Mouse (Mus musculus): ENCODE measurements around the gene Arid5b. TPM values are rescaled to one million over a fixed set of nuclear protein-coding genes. Genes with fewer than 3 reads are reported as not detected.

Arid5b gene
- total RNA-seq, 2 experiments from 2014 or later = 14.0 to 25.3 TPM

DNA sequence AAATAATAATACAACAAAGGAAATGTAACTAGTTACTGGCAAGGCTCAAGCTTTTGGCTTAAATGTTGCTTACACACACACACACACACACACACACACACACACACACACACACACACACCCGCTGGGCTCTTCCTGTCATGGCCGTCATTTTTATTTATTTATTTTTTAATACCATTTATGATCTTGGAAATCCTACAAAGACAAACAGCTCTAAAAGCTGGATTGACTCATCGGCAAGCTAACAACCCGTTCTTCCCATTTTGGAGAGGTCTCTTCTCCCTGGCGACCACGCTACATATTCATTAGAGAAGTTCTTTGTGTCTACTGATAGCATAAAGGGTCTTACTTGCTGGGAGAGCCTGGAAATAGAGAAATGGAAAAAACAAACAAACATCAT lies 138.2 kb downstream of the Arid5b start:
- DNase-seq (ENCODE audit: low spot score in 2 of 2) = no peak

DNA sequence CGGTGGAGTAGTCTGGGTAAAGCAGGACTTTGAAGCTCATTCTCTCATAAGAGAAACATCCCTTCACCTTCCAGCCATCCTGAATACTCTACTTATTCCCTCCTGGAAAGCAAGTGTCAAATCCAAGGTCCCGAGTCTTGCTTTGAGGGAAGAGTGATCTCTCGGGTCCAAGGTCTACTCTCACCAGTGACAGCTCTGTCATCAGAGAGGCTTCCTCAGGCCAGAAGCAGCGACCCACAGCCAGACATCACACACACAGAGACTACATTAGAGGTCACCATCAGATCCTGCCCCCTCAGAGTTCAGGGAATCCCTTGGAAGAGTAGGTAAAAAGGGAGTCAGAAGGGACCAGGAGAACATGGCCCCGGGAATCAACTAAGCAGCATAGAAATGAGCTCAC lies 140.4 kb downstream of the Arid5b start:
- no peak for DNase-seq (ENCODE audit: low spot score in 2 of 2)

DNA sequence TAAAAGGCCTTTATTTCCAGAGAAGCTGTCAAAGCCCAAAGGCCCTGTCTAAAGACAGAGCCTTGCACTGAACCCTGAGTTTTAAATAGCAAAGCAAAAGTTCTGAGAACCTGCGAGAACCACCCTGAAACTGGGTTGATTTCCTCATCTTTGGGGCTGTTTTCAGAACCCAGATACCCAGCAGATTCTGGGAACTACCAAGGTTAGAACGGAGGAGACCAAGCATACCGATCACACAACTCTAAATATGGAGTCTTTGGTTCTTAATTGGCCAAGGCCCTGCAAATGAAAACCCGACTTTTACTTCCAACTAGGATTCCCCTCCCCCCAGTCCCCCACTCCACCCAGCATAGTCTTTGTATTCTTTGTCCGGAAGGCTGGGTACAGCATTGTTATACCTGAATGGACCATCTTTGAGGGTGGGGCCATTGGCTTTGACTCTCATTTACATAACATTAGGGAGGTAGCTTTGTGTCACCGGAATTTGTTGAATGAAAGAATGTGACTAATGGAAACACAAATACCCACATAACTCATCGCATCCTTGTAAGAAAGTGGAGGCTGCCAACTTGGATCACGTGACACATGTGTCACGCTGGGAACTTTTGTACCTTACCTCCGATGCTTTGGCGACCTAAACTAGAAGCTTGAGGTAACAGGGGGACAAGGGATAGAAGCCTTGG lies 141.2 kb downstream of the Arid5b start:
- no peak for DNase-seq (ENCODE audit: low spot score in 2 of 2)

DNA sequence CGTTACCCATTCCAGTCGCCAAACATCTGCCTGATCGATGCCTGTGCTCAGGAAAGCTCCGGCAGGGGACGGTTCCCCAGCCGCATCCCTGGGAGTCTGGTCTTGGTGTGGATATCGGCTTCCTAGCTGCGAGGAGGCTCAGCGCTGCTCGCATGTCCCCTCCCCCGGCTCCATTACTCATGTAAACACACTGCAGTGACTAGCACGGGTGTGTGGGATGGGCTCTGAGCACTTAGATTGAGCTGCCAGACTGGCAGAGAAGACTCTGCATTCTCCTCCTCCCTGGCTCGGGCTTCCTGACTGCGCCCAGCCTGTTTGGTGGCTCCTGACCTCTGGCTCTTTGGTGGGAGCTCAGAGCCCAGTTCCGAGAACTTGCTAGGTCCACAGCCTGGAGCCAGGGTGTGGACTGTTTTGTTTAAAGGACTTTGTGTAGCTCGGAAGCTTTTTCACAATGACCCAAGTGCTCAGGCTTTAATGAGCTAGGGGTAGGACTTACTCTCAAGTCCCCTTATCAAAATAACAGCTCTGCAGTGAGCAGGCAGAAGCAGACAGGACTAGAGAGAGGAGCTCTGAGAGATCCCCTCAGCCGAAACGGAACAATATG lies 142.0 kb downstream of the Arid5b start:
- peak; percentile 66 to 80 for DNase-seq (ENCODE audit: low spot score in 2 of 2)

DNA sequence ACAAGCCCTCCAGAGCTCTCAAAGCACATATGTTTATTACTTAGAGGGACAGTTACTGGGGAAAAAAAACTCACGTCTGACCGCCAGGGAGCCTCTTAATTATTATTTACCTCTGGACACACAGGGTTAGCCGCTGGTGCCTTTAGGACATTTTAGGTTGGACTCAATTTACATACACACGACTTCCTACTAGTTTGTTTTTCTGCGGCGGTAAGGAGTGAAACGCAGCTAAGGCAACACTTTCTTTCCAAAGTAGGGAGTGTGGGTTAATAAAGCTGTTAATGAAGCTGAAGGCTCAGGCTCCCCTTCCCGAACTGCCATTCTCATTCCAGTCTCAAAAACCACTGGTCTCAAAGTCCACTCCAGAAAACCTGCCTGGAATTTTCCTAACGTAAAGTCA lies 142.5 kb downstream of the Arid5b start:
- DNase-seq (ENCODE audit: low spot score in 2 of 2) = no peak

DNA sequence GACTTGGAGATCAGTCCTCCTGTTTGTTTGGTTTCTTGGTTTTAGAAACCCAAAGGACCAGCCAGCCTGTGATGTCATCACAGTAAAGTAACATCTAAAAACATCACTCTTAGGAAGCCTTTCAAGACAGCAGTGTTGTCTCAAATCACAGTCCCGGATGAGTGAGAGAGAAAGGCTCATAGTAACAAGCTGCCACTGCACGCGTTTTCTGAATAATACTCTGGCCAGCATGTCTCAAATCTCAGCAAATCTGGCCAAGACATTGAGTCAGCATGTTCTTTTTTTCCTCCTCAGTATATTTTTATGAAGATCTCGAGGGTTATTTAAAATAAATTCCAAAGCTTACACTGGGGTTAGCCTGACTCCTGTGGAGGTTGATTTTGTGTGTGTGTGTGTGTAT lies 143.1 kb downstream of the Arid5b start:
- no peak for DNase-seq (ENCODE audit: low spot score in 2 of 2)

DNA sequence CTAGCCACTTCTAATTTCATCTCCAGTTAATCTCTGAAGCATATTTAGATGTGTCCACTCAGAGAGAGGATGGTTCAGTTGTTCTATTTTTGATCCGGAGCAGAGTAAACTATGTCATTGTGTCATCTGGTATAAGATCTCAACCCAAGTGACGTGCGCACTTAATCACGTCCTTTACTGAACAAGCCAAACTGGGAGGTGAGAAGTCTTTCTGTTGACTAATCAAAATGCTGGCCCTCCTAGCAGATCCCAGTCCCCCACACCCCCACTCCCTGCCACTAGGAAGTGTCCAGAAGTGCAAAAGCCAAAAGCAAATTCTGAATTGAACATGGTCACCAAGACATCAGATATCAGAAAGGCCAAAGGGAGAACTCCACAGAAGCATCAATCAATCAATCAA lies 144.0 kb downstream of the Arid5b start:
- DNase-seq (ENCODE audit: low spot score in 2 of 2) = no peak

DNA sequence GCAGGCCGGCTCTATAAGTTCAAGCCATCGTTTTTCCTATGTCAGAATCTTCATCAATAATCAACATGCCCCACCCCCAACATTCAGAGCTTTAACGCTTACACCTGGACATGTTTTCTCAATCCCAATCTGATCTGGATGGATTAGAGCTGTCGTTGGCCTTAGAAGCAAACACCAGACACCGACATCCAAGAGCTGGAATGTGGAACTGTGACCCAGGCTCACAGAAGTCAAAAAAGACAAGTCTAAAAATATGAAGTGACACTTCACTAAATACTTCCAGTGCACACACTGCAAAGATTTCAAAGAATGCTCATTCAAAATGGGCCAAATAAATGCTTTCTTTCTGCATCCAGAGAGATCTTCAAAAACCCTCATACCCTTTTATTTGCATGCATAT lies 144.5 kb downstream of the Arid5b start:
- no peak for DNase-seq (ENCODE audit: low spot score in 2 of 2)

DNA sequence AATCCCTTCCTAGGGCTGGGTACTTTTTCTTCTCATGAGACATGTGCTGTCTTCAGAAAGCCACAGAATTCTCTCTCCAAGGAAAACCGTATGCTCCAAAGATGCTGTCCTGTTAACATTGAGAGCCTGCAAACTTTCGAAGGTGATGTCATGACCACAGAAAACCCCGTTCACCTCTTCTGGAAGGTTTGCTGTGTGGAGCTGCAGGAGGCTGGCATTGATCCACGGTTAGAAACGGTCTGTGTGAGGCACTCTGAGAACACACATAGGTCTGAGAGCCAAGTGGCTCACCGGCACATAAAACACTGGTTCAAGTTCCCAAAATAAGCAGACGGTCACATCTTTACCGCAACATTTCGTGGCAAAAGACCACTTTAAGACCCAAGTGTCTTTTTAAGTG lies 145.9 kb downstream of the Arid5b start:
- DNase-seq (ENCODE audit: low spot score in 2 of 2) = no peak

DNA sequence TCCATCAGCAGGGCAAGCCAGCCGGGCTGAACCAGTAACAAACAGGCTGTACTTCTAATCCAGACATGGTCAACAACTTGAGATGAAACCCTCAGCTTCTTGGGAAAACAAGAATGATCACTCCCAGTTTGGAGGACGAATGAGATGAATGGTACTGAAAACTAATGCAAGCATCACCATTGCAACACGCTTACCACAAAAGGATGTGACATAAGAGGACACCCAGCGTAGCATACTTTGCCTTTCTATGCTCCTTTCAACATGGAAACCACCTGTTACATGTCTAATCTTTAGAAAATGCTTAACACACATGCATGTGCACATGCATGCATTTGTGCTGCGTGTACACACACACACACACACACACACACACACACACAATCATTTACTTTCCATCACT lies 146.4 kb downstream of the Arid5b start:
- DNase-seq (ENCODE audit: low spot score in 2 of 2) = no peak

DNA sequence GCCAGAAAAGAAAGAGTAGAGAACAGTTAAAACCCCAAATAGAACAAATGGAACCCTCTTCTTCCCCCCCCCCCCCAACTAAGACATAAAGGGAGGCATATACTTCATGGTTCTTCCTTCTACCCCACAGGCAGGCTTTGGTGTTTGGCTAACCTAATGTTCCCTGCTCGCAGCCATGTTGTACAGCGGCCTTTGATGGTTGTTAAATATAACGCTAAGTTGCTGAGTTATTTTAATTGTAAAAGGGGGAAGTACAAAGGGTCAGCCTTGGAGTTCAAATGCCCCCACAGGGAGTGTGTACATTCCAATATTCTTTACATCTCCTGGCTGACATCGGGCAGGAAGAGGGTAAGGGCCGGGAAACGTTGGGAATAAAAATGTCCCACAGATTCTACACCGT lies 148.9 kb downstream of the Arid5b start:
- DNase-seq (ENCODE audit: low spot score in 2 of 2) = no peak

DNA sequence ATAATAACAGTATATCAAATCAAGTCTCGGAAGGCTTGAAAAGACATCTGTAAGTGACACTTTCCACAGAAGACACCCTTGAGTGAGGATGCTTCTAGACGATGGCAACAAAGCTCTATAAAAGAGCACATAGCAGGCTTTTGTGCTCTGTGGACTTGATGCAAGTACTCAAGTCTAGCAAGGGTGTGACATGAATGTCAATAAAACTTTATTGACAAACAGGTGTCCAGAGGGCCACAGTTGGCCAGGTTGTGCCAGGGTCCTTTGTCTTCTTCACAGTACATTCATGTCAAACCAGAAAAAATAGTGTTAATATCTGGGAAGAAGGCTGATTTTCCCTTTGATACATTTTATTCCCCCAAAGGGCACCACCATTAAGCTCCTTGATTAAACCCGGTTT lies 149.5 kb downstream of the Arid5b start:
- DNase-seq (ENCODE audit: low spot score in 2 of 2) = no peak

DNA sequence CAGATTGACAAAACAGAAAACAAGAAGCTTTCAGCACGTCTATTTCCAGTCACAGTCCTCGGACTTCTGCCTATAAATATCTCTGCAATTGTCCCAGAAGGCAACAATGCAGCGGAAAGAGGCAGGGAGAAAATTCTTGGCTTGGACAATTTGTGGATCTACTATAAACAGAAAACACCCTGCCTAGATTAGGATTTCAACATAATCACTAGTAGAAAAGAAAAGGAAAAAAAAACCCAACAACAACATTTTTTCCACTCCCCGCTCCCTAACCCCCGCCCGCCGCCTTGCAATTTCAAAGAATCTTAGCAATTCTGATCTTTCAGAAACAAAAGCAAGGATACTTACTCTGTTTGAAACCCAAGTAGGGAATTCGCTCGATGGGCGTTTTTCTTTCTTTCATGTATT lies 150.1 kb downstream of the Arid5b start:
- DNase-seq (ENCODE audit: low spot score in 2 of 2) = no peak

DNA sequence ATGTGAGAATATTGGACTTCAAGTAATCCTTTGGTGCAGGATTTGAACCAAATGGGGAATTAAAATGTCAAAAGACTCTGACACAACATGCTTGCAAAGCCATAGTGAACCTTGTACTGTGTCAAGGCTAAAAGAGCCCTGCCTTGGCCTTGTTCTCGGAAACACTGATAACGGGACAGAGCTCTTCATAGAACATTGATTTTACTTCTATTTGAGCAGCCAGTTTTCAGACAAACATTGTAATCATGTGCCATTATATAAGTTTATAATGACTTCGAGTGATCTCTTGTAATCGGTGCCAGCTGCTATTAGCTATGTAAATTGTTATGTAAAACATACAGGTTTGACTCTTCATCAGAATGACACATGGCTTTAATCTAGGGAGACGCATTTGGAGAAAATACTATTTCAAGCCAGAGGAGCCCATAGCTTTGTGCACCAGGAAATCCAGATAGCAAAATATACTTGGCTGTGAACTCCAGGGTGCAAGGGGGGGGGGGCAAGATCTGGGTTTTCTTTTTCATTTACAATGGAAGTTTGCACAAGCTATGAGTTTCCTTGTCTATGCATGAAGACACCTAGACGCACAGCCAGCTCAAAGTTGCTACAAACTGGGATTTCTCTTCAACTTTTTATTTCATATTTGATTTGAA lies 150.8 kb downstream of the Arid5b start:
- DNase-seq (ENCODE audit: low spot score in 2 of 2) = no peak

DNA sequence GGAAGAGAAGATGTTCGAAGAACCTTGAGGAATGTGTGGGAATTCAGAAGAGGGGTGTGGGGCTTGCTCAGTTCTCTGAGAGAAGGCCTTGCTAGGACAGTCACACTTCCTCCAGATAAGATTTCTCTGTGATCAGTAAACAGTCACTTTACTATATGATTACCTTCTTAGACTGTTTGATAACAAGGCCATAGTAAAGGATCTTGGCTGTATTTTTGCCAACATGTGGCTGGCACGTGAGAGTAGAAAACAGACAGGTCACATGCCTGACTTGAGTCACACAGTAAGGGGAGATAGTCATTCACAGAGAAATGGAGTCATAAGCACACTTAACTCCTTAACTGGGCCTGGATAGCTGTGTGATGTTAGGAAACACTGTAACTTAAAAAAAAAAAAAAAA lies 151.4 kb downstream of the Arid5b start:
- DNase-seq (ENCODE audit: low spot score in 2 of 2) = no peak

DNA sequence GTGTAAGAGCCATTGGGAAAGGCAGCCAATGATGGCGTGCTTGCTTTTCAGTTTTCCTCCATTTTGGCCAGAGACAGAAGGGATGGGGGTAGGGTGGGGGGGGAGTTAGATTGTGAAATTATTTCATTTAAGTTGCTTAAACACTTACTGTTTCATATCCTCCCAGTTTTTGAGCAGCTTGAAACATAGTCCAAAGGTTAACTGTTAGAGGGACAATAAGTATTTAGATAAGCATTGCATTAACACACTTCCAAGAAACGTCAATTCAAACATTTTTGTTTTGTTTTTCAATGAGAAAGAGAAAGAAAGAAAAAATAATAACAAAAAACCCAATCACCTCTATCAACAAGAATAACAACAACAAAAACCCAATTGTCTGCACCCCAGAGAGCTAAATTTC lies 152.0 kb downstream of the Arid5b start:
- DNase-seq (ENCODE audit: low spot score in 2 of 2) = no peak

DNA sequence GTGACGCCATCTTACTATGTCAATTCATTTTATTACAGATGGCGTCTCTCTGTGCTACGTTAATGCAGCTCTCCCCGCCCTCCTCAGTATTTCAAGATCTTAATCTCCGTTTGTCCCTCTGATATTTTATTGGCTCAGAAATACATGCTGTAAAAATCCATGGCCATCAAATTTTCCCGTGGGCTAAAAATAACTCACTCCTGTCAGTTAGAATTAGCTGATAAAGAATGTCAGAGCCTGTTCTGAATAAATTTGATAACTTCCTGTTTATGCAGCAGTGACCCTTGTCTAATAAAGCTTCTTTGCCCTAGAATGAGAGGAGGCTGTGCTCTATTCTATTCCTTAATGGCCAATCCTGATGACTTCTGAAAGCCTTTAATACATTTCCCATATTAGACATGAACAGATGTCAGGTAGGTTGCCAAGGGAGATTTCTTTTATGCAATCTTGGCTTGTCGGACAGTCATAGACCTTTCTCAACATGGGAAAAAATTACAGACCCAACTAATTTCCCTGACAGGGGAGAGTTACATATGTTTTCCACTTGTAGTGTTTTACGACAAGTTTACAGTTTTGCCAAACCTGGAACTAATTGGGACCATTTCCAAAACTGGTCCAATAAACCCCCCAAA lies 152.5 kb downstream of the Arid5b start:
- DNase-seq (ENCODE audit: low spot score in 2 of 2) = no peak

DNA sequence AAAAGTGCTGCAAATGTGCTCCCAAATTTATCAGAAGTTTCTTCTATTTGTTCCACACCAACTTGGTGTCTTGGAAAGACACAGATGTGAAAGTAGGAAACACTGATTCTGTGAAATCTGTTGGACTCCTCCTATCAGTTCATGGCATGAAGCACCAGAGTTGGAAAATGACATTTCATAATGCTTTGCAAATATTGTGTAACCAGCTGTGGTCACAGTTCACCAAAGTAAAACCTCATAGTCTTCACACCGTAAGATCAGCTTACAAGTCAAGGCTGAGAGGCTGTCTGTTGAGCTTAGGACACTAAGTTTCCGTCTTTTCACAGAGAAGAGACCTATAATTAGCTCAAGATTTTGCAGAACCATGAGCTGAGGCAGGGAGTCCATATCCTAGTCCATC lies 153.6 kb downstream of the Arid5b start:
- DNase-seq (ENCODE audit: low spot score in 2 of 2) = no peak

DNA sequence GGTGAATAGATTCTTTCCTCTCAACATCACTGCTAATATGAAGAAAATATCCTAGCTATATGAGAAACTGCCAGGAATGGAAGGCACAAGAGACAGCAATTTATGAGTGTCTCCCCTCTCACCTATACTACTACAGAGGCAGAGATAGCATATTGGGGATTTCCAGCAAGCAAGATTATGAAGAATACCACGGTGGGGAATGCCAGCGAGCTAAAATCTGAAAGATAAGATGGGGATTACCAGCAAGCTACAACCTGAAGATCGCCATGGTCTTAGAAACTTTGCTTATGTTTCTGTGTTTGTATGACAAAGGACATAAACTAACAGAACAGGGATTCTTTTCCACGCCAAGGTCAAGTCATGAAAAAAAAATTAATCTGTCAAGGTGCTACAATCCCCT lies 155.1 kb downstream of the Arid5b start:
- DNase-seq (ENCODE audit: low spot score in 2 of 2) = no peak

DNA sequence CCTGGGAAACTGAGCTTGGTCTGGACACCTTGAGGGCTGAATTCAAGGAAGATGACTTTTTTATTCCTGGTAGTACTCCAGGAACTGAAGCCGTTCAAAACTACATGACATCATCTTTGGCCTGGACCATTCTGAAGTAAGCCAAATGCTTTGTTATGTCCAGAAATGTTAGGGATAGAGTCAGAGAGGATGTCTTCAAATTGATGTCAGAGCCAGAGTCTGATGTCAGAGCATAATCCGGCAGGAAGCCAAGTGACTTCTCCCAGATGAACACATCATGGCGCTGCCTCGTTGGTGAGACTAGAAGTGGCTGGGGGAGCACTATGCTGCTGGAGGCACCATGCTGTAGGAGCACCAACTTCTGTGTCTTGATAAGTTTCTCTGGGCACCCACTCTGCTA lies 156.6 kb downstream of the Arid5b start:
- DNase-seq (ENCODE audit: low spot score in 2 of 2) = no peak

DNA sequence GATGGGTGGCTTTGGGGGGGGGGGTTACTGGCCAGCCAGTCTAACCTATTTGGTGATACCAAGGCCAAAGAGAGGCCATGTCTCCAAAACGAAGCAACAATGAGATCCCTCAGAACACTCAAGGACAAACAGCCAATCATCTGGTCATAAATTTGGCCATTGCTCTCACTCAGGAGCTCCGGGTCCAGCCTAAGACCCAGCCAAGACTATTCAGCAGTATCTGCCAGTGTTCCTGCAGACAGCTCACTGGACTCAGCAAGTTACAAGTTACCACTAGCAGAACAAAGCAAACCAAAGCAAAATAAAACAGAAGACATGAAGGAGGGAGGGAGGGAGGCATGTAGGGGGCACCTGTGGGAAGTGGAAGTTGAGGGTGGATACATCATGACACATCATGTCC lies 157.3 kb downstream of the Arid5b start:
- DNase-seq (ENCODE audit: low spot score in 2 of 2) = no peak

DNA sequence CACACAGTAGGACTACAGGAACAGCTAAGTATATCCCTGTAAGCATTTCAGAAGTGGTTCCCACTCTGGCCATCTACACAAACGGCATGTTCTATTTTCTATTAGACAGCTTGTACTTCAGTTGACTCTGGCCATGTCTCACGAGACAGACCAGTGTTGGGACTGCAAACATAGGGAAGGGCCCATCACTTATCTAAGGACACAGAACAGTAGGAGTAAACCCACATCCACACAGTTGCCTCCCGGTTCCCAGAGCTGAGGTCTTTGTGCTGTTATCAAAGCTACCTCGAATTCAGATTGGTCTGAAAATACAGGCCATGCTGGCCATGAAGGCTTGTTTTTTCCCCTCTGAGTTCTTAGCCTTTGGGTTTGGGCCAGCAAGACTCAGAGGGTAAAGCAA lies 158.5 kb downstream of the Arid5b start:
- no peak for DNase-seq (ENCODE audit: low spot score in 2 of 2)

Data from adrenal gland, adult 18-20 months (tissue).